Mouse (Mus musculus): ENCODE measurements at regions not wholly inside any gene's neighbourhood (a gene's known extent, or its start where the extent isn't known, plus 50 kb on each side); places are given as distances from the start of the nearest gene placed in this dataset.

DNA sequence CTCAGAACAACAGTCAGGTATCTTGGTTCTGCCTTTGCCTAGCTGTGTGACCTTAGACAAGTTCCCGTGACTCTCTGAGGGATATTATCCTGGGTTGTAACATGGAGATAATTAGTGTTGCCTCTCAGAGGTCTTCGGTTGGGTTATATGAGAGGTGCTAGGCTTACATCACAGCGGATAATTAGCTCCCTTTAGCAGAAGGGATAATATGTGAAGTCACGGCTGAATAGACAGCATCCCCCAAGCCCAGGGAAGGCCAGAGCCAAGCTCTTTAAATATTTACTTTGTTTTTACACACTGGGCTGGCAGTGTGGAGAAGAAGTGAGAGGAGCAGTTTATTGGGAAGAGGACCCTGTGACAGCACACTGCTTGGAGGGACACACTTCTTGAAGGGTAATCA lies 299.9 kb downstream of the Ptpru start:
- TF ChIP-seq CTCF (conservative IDR thresholded peaks at IDR 0.05; ENCODE audit: low read length) (no peak), NANOG (IDR thresholded peaks at IDR 0.05; ENCODE audit: borderline replicate concordance, low read length) (no peak), POU5F1 (IDR thresholded peaks at IDR 0.05; ENCODE audit: borderline replicate concordance, low read length) (no peak)

Measured in E14TG2a.4 (cell line).